Mouse (Mus musculus): ENCODE results near the gene Bmper. TPM values are rescaled to one million over a fixed set of nuclear protein-coding genes. Genes with fewer than 3 reads are reported as not detected.

Bmper gene
- polyA plus RNA-seq, 1 experiment from 2014 or later: 8.3 TPM

- 0 out of 2 replicates have a peak, but pooled peaks cover 6% of the 10 kb centered on the region for H3K4me1 ChIP-seq (replicated peaks)
- no peak overlapping the region for H3K4me2 ChIP-seq
- ATAC-seq (ENCODE audit: low FRiP score, low read depth): no peak
- WGBS: 34% methylated on average over 6 of the region's 6 CpGs
- no peaks in the 10 kb centered on the region for H3K27me3 ChIP-seq
- no peak overlapping the region for H3K9ac ChIP-seq
- H3K27ac ChIP-seq (replicated peaks): no peak overlapping the region
- no peak overlapping the region for H3K4me3 ChIP-seq
- no peaks in the 10 kb centered on the region for H3K36me3 ChIP-seq
- no peaks in the 10 kb centered on the region for H3K9me3 ChIP-seq
These were observed 13.9 kb downstream of the Bmper start for GRCm38 (mm10) chr9:23236635-23237279.

- no peak for ATAC-seq (ENCODE audit: low FRiP score, low read depth)
- H3K4me3 ChIP-seq: no peak overlapping the region
- no peaks in the 10 kb centered on the region for H3K9me3 ChIP-seq
- H3K36me3 ChIP-seq: no peaks in the 10 kb centered on the region
- H3K27me3 ChIP-seq: no peaks in the 10 kb centered on the region
- 0 out of 2 replicates have a peak, but pooled peaks cover 6% of the 10 kb centered on the region for H3K4me1 ChIP-seq (replicated peaks)
- no peak overlapping the region for H3K27ac ChIP-seq (replicated peaks)
- no peak overlapping the region for H3K9ac ChIP-seq
- no peak overlapping the region for H3K4me2 ChIP-seq
- WGBS: 49% methylated on average over 2 of the region's 2 CpGs
These were observed 16.1 kb downstream of the Bmper start for GRCm38 (mm10) chr9:23239011-23239410.

GRCm38 (mm10) chr9:23242911-23243310 lies 20.0 kb downstream of the Bmper start:
- Histone ChIP-seq H3K9me3 (no peaks in the 10 kb centered on the region), H3K36me3 (no peaks in the 10 kb centered on the region), H3K27me3 (no peaks in the 10 kb centered on the region), H3K4me3 (no peak overlapping the region), H3K4me2 (no peak overlapping the region), H3K4me1 (replicated peaks) (no peaks in the 10 kb centered on the region), H3K9ac (no peak overlapping the region), H3K27ac (replicated peaks) (no peak overlapping the region)
- 63% methylated on average over 3 of the region's 3 CpGs for WGBS
- no peak for ATAC-seq (ENCODE audit: low FRiP score, low read depth)

GRCm38 (mm10) chr9:23243869-23244268 lies 21.0 kb downstream of the Bmper start:
- 35% methylated on average over 6 of the region's 6 CpGs for WGBS
- Histone ChIP-seq H3K27me3 (no peaks in the 10 kb centered on the region), H3K9ac (no peak overlapping the region)

GRCm38 (mm10) chr9:23246389-23246788 lies 23.5 kb downstream of the Bmper start:
- no peak for ATAC-seq (ENCODE audit: low FRiP score, low read depth)
- WGBS: 67% methylated on average over 9 of the region's 9 CpGs
- Histone ChIP-seq H3K9ac (no peak overlapping the region), H3K4me2 (no peak overlapping the region), H3K4me1 (replicated peaks) (no peaks in the 10 kb centered on the region), H3K27ac (replicated peaks) (no peak overlapping the region), H3K36me3 (no peaks in the 10 kb centered on the region), H3K4me3 (no peak overlapping the region), H3K27me3 (no peaks in the 10 kb centered on the region), H3K9me3 (no peaks in the 10 kb centered on the region)

More at GRCm38 (mm10) chr9:23243869-23244268, 21.0 kb downstream of the Bmper start:
- no peak for ATAC-seq (ENCODE audit: low FRiP score, low read depth)
- Histone ChIP-seq H3K4me2 (no peak overlapping the region), H3K36me3 (no peaks in the 10 kb centered on the region), H3K27ac (replicated peaks) (no peak overlapping the region), H3K9me3 (no peaks in the 10 kb centered on the region), H3K4me3 (no peak overlapping the region), H3K4me1 (replicated peaks) (no peaks in the 10 kb centered on the region)

- Histone ChIP-seq H3K4me1 (replicated peaks) (peaks cover 13% of the 10 kb centered on the region; the same call in 1 of the 2 replicates), H3K36me3 (no peaks in the 10 kb centered on the region), H3K27me3 (no peaks in the 10 kb centered on the region), H3K4me3 (no peak overlapping the region), H3K9me3 (no peaks in the 10 kb centered on the region), H3K27ac (replicated peaks) (no peak overlapping the region), H3K9ac (no peak overlapping the region), H3K4me2 (no peak overlapping the region)
- 4% methylated on average over 5 of the region's 5 CpGs for WGBS
- ATAC-seq (ENCODE audit: low FRiP score, low read depth): peak; percentile 72; the same call in 1 of the 2 replicates
These were observed 27.1 kb downstream of the Bmper start for GRCm38 (mm10) chr9:23250026-23250425.

GRCm38 (mm10) chr9:23251001-23251400 lies 28.1 kb downstream of the Bmper start:
- Histone ChIP-seq H3K9me3 (no peaks in the 10 kb centered on the region), H3K36me3 (no peaks in the 10 kb centered on the region)
- 85% methylated on average over 6 of the region's 6 CpGs for WGBS

GRCm38 (mm10) chr9:23253624-23254023 lies 30.7 kb downstream of the Bmper start:
- H3K36me3 ChIP-seq: no peaks in the 10 kb centered on the region
- ATAC-seq (ENCODE audit: low FRiP score, low read depth): no peak
- H3K4me1 ChIP-seq (replicated peaks): peaks cover 16% of the 10 kb centered on the region; the same call in 1 of the 2 replicates
- no peak overlapping the region for H3K9ac ChIP-seq
- no peak overlapping the region; the same call in 1 of the 2 replicates for H3K4me2 ChIP-seq
- no peaks in the 10 kb centered on the region for H3K27me3 ChIP-seq
- H3K9me3 ChIP-seq: no peaks in the 10 kb centered on the region
- WGBS: 71% methylated on average over 6 of the region's 6 CpGs
- H3K4me3 ChIP-seq: no peak overlapping the region
- no peak overlapping the region for H3K27ac ChIP-seq (replicated peaks)

More at GRCm38 (mm10) chr9:23251001-23251400, 28.1 kb downstream of the Bmper start:
- no peak overlapping the region for H3K4me3 ChIP-seq
- no peak for ATAC-seq (ENCODE audit: low FRiP score, low read depth)
- H3K4me1 ChIP-seq (replicated peaks): peaks cover 16% of the 10 kb centered on the region; the same call in 1 of the 2 replicates
- no peak overlapping the region for H3K27ac ChIP-seq (replicated peaks)
- no peaks in the 10 kb centered on the region for H3K27me3 ChIP-seq
- H3K4me2 ChIP-seq: no peak overlapping the region
- H3K9ac ChIP-seq: no peak overlapping the region

- Histone ChIP-seq H3K27ac (replicated peaks) (no peak overlapping the region), H3K4me3 (peak overlapping the region; percentile 39), H3K27me3 (no peaks in the 10 kb centered on the region), H3K9me3 (no peaks in the 10 kb centered on the region), H3K4me2 (peak overlapping the region; percentile 74), H3K4me1 (replicated peaks) (peaks cover 16% of the 10 kb centered on the region; the same call in 1 of the 2 replicates), H3K36me3 (no peaks in the 10 kb centered on the region), H3K9ac (peak overlapping the region; percentile 32)
- ATAC-seq (ENCODE audit: low FRiP score, low read depth): peak; percentile 71
- WGBS: 27% methylated on average over 37 of the region's 37 CpGs
These were observed 31.6 kb downstream of the Bmper start for GRCm38 (mm10) chr9:23254237-23255214.

- Histone ChIP-seq H3K4me2 (no peak overlapping the region), H3K27me3 (no peaks in the 10 kb centered on the region), H3K36me3 (no peaks in the 10 kb centered on the region), H3K9me3 (no peaks in the 10 kb centered on the region), H3K27ac (replicated peaks) (no peak overlapping the region), H3K9ac (no peak overlapping the region), H3K4me1 (replicated peaks) (peaks cover 16% of the 10 kb centered on the region; the same call in 1 of the 2 replicates), H3K4me3 (no peak overlapping the region)
- WGBS: 74% methylated on average over 2 of the region's 2 CpGs
- no peak for ATAC-seq (ENCODE audit: low FRiP score, low read depth)
These were observed 33.0 kb downstream of the Bmper start for GRCm38 (mm10) chr9:23255841-23256240.

- Histone ChIP-seq H3K36me3 (no peaks in the 10 kb centered on the region), H3K4me2 (no peak overlapping the region), H3K27ac (replicated peaks) (no peak overlapping the region), H3K4me1 (replicated peaks) (peaks cover 16% of the 10 kb centered on the region; the same call in 1 of the 2 replicates), H3K4me3 (no peak overlapping the region), H3K27me3 (no peaks in the 10 kb centered on the region), H3K9ac (no peak overlapping the region), H3K9me3 (no peaks in the 10 kb centered on the region)
- no peak for ATAC-seq (ENCODE audit: low FRiP score, low read depth)
- 85% methylated on average over 2 of the region's 2 CpGs for WGBS
These were observed 33.7 kb downstream of the Bmper start for GRCm38 (mm10) chr9:23256576-23256975.

- Histone ChIP-seq H3K9me3 (no peaks in the 10 kb centered on the region), H3K4me3 (no peak overlapping the region), H3K27ac (replicated peaks) (no peak overlapping the region), H3K36me3 (no peaks in the 10 kb centered on the region), H3K4me2 (no peak overlapping the region), H3K4me1 (replicated peaks) (no peaks in the 10 kb centered on the region), H3K9ac (no peak overlapping the region), H3K27me3 (no peaks in the 10 kb centered on the region)
- ATAC-seq (ENCODE audit: low FRiP score, low read depth): no peak
- 85% methylated on average over 3 of the region's 3 CpGs for WGBS
These were observed 39.0 kb downstream of the Bmper start for GRCm38 (mm10) chr9:23261834-23262233.
